Mouse (Mus musculus) urinary bladder, postnatal 0 days (tissue): ENCODE results near the gene Creb3. TPM values are rescaled to one million over a fixed set of nuclear protein-coding genes. Genes with fewer than 3 reads are reported as not detected.

Experiments
- polyA plus RNA-seq: library from polyadenylated mRNA; unstranded; fragments of >200 nt; fragmentation: Nextera tagmentation; extraction: Ambion mirVana; gene quantifications from 2 replicates; pipeline ENCODE4 v1.2.1, GENCODE M21; 2015

The Creb3 gene
- 87.8 and 96.0 TPM in 2 replicates for polyA plus RNA-seq

GRCm38 (mm10) chr4:43561997-43562768 lies at the start of gene Creb3, which contains the start of gene Tln1:
TSS of gene Creb3 (plus strand) at chr4:43562332.
TSS of gene Tln1 (minus strand) at chr4:43562691.

DNA sequence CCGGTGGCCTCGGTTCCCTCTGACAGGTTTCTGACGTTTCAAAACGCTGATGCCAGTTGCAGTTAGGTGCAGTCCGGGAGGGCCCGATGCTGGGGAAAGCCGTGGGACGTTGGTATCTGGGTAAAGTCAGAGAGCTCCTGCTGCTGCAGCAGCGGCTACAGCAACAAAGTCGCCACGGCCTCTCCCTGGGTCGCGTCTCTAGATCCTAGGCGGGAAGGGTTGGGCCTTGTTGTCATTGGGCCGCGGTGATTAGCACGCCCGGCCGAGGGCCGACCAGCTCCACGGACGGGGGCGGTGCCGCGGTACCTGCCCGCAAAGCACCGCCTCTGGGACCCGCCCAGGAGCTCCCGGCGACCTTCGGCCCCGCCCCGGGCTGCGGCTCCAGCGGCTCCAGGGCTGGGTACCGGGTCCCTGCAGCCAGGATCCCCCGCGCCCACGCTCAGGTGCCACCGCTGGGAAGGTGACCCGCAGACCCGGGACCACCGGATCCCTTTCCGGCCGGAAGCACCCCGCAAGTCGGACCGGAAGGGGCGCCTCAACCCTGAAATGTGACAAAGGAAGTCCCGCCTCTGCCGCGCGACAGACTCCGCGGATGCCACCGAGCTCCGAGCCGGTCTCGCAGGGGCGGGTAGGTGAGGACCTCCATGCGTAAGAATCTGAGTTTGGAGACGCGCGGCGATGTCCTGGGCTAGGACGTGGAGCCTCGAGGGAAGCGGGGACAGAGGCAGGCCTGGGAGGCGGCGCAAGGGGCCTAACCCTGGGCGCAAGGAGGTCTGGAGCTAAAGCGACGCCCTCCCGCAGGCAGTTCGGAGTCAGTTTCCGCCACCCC lies 16.5 kb downstream of the Creb3 start, which contains the start of the genes Rgp1 and Gba2:
Rgp1 (plus strand) TSS at position 340 of the 829 bp plus-strand sequence.
Gba2 (minus strand) TSS at position 498 of the 829 bp plus-strand sequence.

GRCm38 (mm10) chr4:43584444-43585416 lies 22.6 kb downstream of the Creb3 start, which contains the start of gene Msmp:
TSS of gene Msmp (minus strand) at chr4:43584494.

Other genes starting within 250 kb of the Creb3 start
- gene Rusc2, start 180.4 kb upstream of the Creb3 start, polyA plus RNA-seq, result 49.6 and 50.3 TPM in 2 replicates
- gene Fam166b, start 133.2 kb upstream of the Creb3 start, polyA plus RNA-seq, result 0.27 TPM in 1 of 2 replicates, not detected in the other
- 8.8 and 9.1 TPM in 2 replicates for gene Tesk1, start 120.4 kb upstream of the Creb3 start, polyA plus RNA-seq
- gene Cd72, start 107.7 kb upstream of the Creb3 start, polyA plus RNA-seq, result 3.1 and 3.8 TPM in 2 replicates
- not detected in 2 replicates for gene Sit1, start 78.6 kb upstream of the Creb3 start, polyA plus RNA-seq
- gene Ccdc107, start 69.4 kb upstream of the Creb3 start, polyA plus RNA-seq, result 470 and 488 TPM in 2 replicates
- gene Arhgef39, start 62.6 kb upstream of the Creb3 start, polyA plus RNA-seq, result 13.1 and 13.4 TPM in 2 replicates
- 3.2 TPM in 2 replicates for gene Car9, start 55.4 kb upstream of the Creb3 start, polyA plus RNA-seq
- gene Tpm2, start 38.6 kb upstream of the Creb3 start, polyA plus RNA-seq, result 9,877 and 11,778 TPM in 2 replicates
- 176 and 198 TPM in 2 replicates for gene Tln1, start 359 bp downstream of the Creb3 start, polyA plus RNA-seq
- gene Rgp1, start 16.4 kb downstream of the Creb3 start, polyA plus RNA-seq, result 12.0 TPM in 2 replicates
- 6.8 and 7.0 TPM in 2 replicates for gene Gba2, start 16.5 kb downstream of the Creb3 start, polyA plus RNA-seq
- not detected in 2 replicates for gene Msmp, start 22.2 kb downstream of the Creb3 start, polyA plus RNA-seq
- 8.3 and 8.5 TPM in 2 replicates for gene Npr2, start 69.6 kb downstream of the Creb3 start, polyA plus RNA-seq
- gene Spag8, start 91.3 kb downstream of the Creb3 start, polyA plus RNA-seq, result 0.10 TPM in 1 of 2 replicates, not detected in the other
- 114 and 122 TPM in 2 replicates for gene Hint2, start 94.1 kb downstream of the Creb3 start, polyA plus RNA-seq
- gene Tmem8b, start 106.6 kb downstream of the Creb3 start, polyA plus RNA-seq, result 3.0 and 3.4 TPM in 2 replicates
- gene Fam221b, start 106.8 kb downstream of the Creb3 start, polyA plus RNA-seq, result 1.5 and 2.7 TPM in 2 replicates
- gene Olfr70, start 138.5 kb downstream of the Creb3 start, polyA plus RNA-seq, result not detected in 2 replicates
- gene Olfr71, start 147.9 kb downstream of the Creb3 start, polyA plus RNA-seq, result not detected in 2 replicates
- 6.1 and 7.9 TPM in 2 replicates for gene Hrct1, start 164.9 kb downstream of the Creb3 start, polyA plus RNA-seq
- 0.42 and 0.43 TPM in 2 replicates for gene Spaar, start 167.7 kb downstream of the Creb3 start, polyA plus RNA-seq
- not detected in 2 replicates for gene Olfr159, start 208.7 kb downstream of the Creb3 start, polyA plus RNA-seq